8 mouse cellular contexts compared by ENCODE assay signal in genomic region chr2:106790329-106790701, GRCm38 (mm10).
DNase-seq lines count a peak whose midpoint lies in the region; ATAC-seq and TF ChIP-seq lines count a peak whose summit lies in the region.
"Had no signal": no experiment of that assay in that cellular context is flagged by ENCODE, and none has a peak within 500 bp of the region (broad histone marks: within the 10 kb centered on the region; RNA-seq: fewer than 3 reads in every experiment).

No protein-coding gene starts in this region.

- no peak overlapping the region for H3K4me2 ChIP-seq in intestine, embryonic 14.5 days (ENCODE audit: low read length)
- no peak overlapping the region for H3K4me2 ChIP-seq in intestine, postnatal 0 days (replicated peaks; ENCODE audit: low read depth)
- no peak overlapping the region; the same call in 1 of the 2 replicates for H3K4me2 ChIP-seq in embryonic facial prominence, embryonic 13.5 days
- H3K4me2 ChIP-seq in kidney, postnatal 0 days (ENCODE audit: low read length): no peak overlapping the region; the same call in 1 of the 2 replicates
- H3K4me2 ChIP-seq in lung, postnatal 0 days (replicated peaks; ENCODE audit: low read depth, low read length): no peak overlapping the region

- H3K27me3 ChIP-seq in intestine, embryonic 14.5 days (replicated peaks; ENCODE audit: control insufficient read depth, insufficient read depth, low read length): no peaks in the 10 kb centered on the region
- no peaks in the 10 kb centered on the region for H3K27me3 ChIP-seq in intestine, postnatal 0 days (replicated peaks; ENCODE audit: control insufficient read depth, insufficient read depth, low read length)
- H3K27me3 ChIP-seq in embryonic facial prominence, embryonic 13.5 days: no peaks in the 10 kb centered on the region
- H3K27me3 ChIP-seq in kidney, postnatal 0 days (ENCODE audit: insufficient read depth, low read length): no peaks in the 10 kb centered on the region
- no peaks in the 10 kb centered on the region for H3K27me3 ChIP-seq in lung, postnatal 0 days (replicated peaks; ENCODE audit: insufficient read depth, low read length)

- no peak for ATAC-seq in intestine, embryonic 14.5 days (replicated peaks; ENCODE audit: low FRiP score, low TSS enrichment, low read depth)
- ATAC-seq in intestine, postnatal 0 days: no peak
- no peak for ATAC-seq in embryonic facial prominence, embryonic 13.5 days (ENCODE audit: insufficient number of reproducible peaks, insufficient read depth, low FRiP score, low TSS enrichment, low read depth)
- ATAC-seq in kidney, postnatal 0 days (replicated peaks; ENCODE audit: low FRiP score, low read depth): peak; percentile 90
- peak; percentile 69 for ATAC-seq in lung, postnatal 0 days

- no peak overlapping the region for H3K9ac ChIP-seq in intestine, embryonic 14.5 days (ENCODE audit: low read length)
- H3K9ac ChIP-seq in intestine, postnatal 0 days (ENCODE audit: low read depth, low read length): no peak overlapping the region
- H3K9ac ChIP-seq in embryonic facial prominence, embryonic 13.5 days: no peak overlapping the region
- H3K9ac ChIP-seq in kidney, postnatal 0 days (ENCODE audit: low read depth, low read length): no peak overlapping the region
- H3K9ac ChIP-seq in lung, postnatal 0 days (replicated peaks; ENCODE audit: low read depth): no peak overlapping the region

- intact Hi-C loops in gastrocnemius, postnatal 36 days (cut with DNase I): no loop called here

- WGBS in intestine, embryonic 14.5 days: 29% methylated on average over 3 of the region's 3 CpGs
- WGBS in intestine, postnatal 0 days: 45% methylated on average over 3 of the region's 3 CpGs
- WGBS in embryonic facial prominence, embryonic 13.5 days: 38% methylated on average over 3 of the region's 3 CpGs
- whole genome bisulfite sequencing in kidney, postnatal 0 days: 8% methylated on average over 3 of the region's 3 CpGs
- WGBS in lung, postnatal 0 days: 34% methylated on average over 3 of the region's 3 CpGs

- no peak overlapping the region for H3K4me3 ChIP-seq in intestine, embryonic 14.5 days (ENCODE audit: low read depth, low read length)
- no peak overlapping the region for H3K4me3 ChIP-seq in intestine, postnatal 0 days (ENCODE audit: low read depth, low read length)
- no peak overlapping the region for H3K4me3 ChIP-seq in embryonic facial prominence, embryonic 13.5 days
- no peak overlapping the region for H3K4me3 ChIP-seq in kidney, postnatal 0 days (replicated peaks; ENCODE audit: low read depth, low read length)
- no peak overlapping the region for H3K4me3 ChIP-seq in lung, postnatal 0 days (ENCODE audit: low read depth, low read length)

- H3K4me1 ChIP-seq in intestine, embryonic 14.5 days (replicated peaks; ENCODE audit: control insufficient read depth, insufficient read depth, low read length): peaks cover 20% of the 10 kb centered on the region; the same call in 1 of the 2 replicates
- H3K4me1 ChIP-seq in intestine, postnatal 0 days (replicated peaks; ENCODE audit: control insufficient read depth, insufficient read depth, low read length): no peaks in the 10 kb centered on the region
- peaks cover 35% of the 10 kb centered on the region for H3K4me1 ChIP-seq in embryonic facial prominence, embryonic 13.5 days
- H3K4me1 ChIP-seq in kidney, postnatal 0 days (replicated peaks; ENCODE audit: insufficient read depth, low read length): peaks cover 25% of the 10 kb centered on the region
- peaks cover 4% of the 10 kb centered on the region; the same call in 1 of the 2 replicates for H3K4me1 ChIP-seq in lung, postnatal 0 days (ENCODE audit: insufficient read depth, low read depth, low read length)

- no peak for TF ChIP-seq CTCF in intestine, postnatal 0 days (IDR thresholded peaks at IDR 0.05; ENCODE audit: low read depth)
- no peak for TF ChIP-seq CTCF in kidney, postnatal 0 days (IDR thresholded peaks at IDR 0.05; ENCODE audit: low read depth)
- TF ChIP-seq CTCF in lung, postnatal 0 days (IDR thresholded peaks at IDR 0.05): no peak

- no peaks in the 10 kb centered on the region for H3K9me3 ChIP-seq in intestine, embryonic 14.5 days (ENCODE audit: control insufficient read depth, low read length)
- H3K9me3 ChIP-seq in intestine, postnatal 0 days (ENCODE audit: control insufficient read depth): no peaks in the 10 kb centered on the region
- H3K9me3 ChIP-seq in embryonic facial prominence, embryonic 13.5 days: no peaks in the 10 kb centered on the region
- no peaks in the 10 kb centered on the region for H3K9me3 ChIP-seq in kidney, postnatal 0 days (replicated peaks; ENCODE audit: low read length)
- no peaks in the 10 kb centered on the region for H3K9me3 ChIP-seq in lung, postnatal 0 days (ENCODE audit: low read length)

- peak overlapping the region; percentile 69 for H3K27ac ChIP-seq in intestine, embryonic 14.5 days (ENCODE audit: low read depth)
- H3K27ac ChIP-seq in intestine, postnatal 0 days (ENCODE audit: low read depth, low read length): no peak overlapping the region
- H3K27ac ChIP-seq in embryonic facial prominence, embryonic 13.5 days: peak overlapping the region; percentile 91
- peak overlapping the region; percentile 32; the same call in 1 of the 2 replicates for H3K27ac ChIP-seq in kidney, postnatal 0 days
- no peak overlapping the region for H3K27ac ChIP-seq in lung, postnatal 0 days (ENCODE audit: low read length)

- no peak for TF ChIP-seq EP300 in lung, postnatal 0 days (IDR thresholded peaks at IDR 0.05)

- H3K36me3 ChIP-seq in intestine, embryonic 14.5 days (ENCODE audit: control insufficient read depth, insufficient read depth, low read length): no peaks in the 10 kb centered on the region
- no peaks in the 10 kb centered on the region for H3K36me3 ChIP-seq in intestine, postnatal 0 days (ENCODE audit: control insufficient read depth, insufficient read depth)
- peaks cover 3% of the 10 kb centered on the region; the same call in 1 of the 2 replicates for H3K36me3 ChIP-seq in embryonic facial prominence, embryonic 13.5 days
- H3K36me3 ChIP-seq in kidney, postnatal 0 days (ENCODE audit: insufficient read depth, low read length): no peaks in the 10 kb centered on the region
- H3K36me3 ChIP-seq in lung, postnatal 0 days (ENCODE audit: insufficient read depth, low read length): no peaks in the 10 kb centered on the region

- no peak for DNase-seq in intestine, embryonic 14.5 days (ENCODE audit: low spot score)
- DNase-seq in kidney, postnatal 0 days (ENCODE audit: low spot score): peak; percentile 53
- peak; percentile 63 for DNase-seq in lung, postnatal 0 days (ENCODE audit: low spot score)
- no peak for DNase-seq in gastrocnemius, postnatal 36 days
- DNase-seq in urinary bladder, postnatal 4 days (ENCODE audit: low spot score in 2 of 2): no peak
- DNase-seq: heart, postnatal 4 days had no signal

Comparison
In these comparisons a context has a peak if more than half of its experiments do, and no peak if none do; other contexts are left out.
1. H3K27ac ChIP-seq: peak in intestine, embryonic 14.5 days (single experiment), embryonic facial prominence, embryonic 13.5 days (single experiment) and kidney, postnatal 0 days (single experiment); none in intestine, postnatal 0 days (single experiment) and lung, postnatal 0 days (single experiment).
2. ATAC-seq: peak in kidney, postnatal 0 days (single experiment) and lung, postnatal 0 days (single experiment); none in intestine, embryonic 14.5 days (single experiment), intestine, postnatal 0 days (single experiment) and embryonic facial prominence, embryonic 13.5 days (single experiment).
3. DNase-seq: peak in kidney, postnatal 0 days (single experiment) and lung, postnatal 0 days (single experiment); none in intestine, embryonic 14.5 days (single experiment), gastrocnemius, postnatal 36 days (0 of 2) and urinary bladder, postnatal 4 days (0 of 2).